Mouse (Mus musculus) midbrain, embryonic 13.5 days (tissue): ENCODE measurements around the gene Tmc3. TPM values are rescaled to one million over a fixed set of nuclear protein-coding genes. Genes with fewer than 3 reads are reported as not detected.

Source experiments
- ATAC-seq: fragments of 200-750 bp; cut with Nextera tagmentation; 2 replicates; pipeline ENCODE4 v1.8.0; 2017; ENCODE audit warnings: mild to moderate bottlenecking, moderate TSS enrichment, moderate library complexity
- H3K27ac ChIP-seq: fragments of 300-500 bp; sonication (generic); 2 replicates; pipeline ENCODE4 v1.5.1; 2015; ENCODE audit warnings: inconsistent platforms, mild to moderate bottlenecking, moderate library complexity
- H3K27me3 ChIP-seq: fragments of 300-500 bp; sonication (generic); 2 replicates; pipeline ENCODE4 v1.6.1; 2015; ENCODE audit warnings: mild to moderate bottlenecking, inconsistent platforms
- H3K36me3 ChIP-seq: fragments of 300-500 bp; sonication (generic); 2 replicates; pipeline ENCODE4 v1.6.1; 2015; ENCODE audit warnings: mild to moderate bottlenecking, inconsistent platforms
- H3K4me1 ChIP-seq: fragments of 300-500 bp; sonication (generic); replicated peaks from 2 replicates; pipeline ENCODE4 v1.6.1; 2015; ENCODE audit warnings: inconsistent platforms
- H3K4me2 ChIP-seq: fragments of 300-500 bp; sonication (generic); replicated peaks from 2 replicates; pipeline ENCODE4 v1.6.1; 2015; ENCODE audit warnings: moderate library complexity, mild to moderate bottlenecking, inconsistent platforms
- H3K4me3 ChIP-seq: fragments of 300-500 bp; sonication (generic); replicated peaks from 2 replicates; pipeline ENCODE4 v1.5.1; 2015; ENCODE audit warnings: mild to moderate bottlenecking, inconsistent platforms
- H3K9ac ChIP-seq: fragments of 300-500 bp; sonication (generic); replicated peaks from 2 replicates; pipeline ENCODE4 v1.6.1; 2015; ENCODE audit warnings: mild to moderate bottlenecking, inconsistent platforms
- H3K9me3 ChIP-seq: fragments of 300-500 bp; sonication (generic); 2 replicates; pipeline ENCODE4 v1.6.1; 2016; ENCODE audit warnings: mild to moderate bottlenecking, inconsistent platforms
- WGBS: fragments of 180-500 bp; shearing (Covaris S2); methylation state at CpG from one replicate; pipeline ENCODE4 v1.1.7; 2015; 5-methylcytosine and 5-hydroxymethylcytosine counted together
- polyA plus RNA-seq: library from polyadenylated mRNA; unstranded; fragments of >200 nt; fragmentation: Nextera tagmentation; extraction: Ambion mirVana; gene quantifications from 2 replicates; pipeline ENCODE4 v1.2.1, GENCODE M21; 2015

The Tmc3 gene
- polyA plus RNA-seq, 1 experiment from 2014 or later: 0.40 TPM

DNA sequence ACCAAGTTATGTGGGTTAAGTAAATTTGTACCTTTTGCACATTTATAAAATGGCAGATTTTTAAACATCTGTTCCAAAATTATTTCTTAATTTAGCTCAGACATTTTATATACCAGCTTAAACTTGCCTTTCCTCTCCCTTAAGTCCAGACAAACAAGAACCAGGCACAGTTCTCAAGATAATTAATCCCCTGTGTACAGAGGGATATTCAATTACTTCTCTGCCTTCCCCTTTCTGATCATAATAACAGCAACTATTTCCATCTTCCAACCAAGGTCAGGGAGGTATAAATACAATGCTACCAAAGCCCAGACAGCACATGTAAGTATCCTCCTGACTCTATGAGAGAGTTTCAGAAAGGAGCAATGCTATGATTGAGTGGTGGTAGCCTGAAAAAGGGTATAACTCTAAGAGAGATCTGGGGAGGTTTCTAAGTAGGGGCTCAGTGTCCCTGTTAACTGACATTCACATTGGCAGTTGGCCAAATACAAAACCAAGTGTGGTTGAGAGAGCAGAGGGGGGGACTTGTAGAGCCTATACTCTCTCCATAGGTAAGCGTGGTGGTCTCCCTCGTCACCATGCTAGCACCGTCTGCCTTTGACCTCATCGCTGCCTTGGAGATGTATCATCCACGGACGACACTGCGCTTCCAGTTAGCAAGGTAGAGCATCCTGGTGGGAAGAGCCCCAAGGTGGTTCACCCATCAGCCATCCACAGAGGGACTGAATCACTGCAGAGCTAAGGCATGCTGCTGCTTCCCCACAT, 19.6 kb downstream of the Tmc3 start:
- H3K9me3 ChIP-seq: no peaks in the 10 kb centered on the region
- no peaks in the 10 kb centered on the region; the same call in 1 of the 2 replicates for H3K4me1 ChIP-seq
- no peak overlapping the region for H3K4me2 ChIP-seq
- 96% methylated on average over 7 of the region's 7 CpGs for WGBS
- no peak overlapping the region for H3K27ac ChIP-seq
- no peak for ATAC-seq
- H3K27me3 ChIP-seq: no peaks in the 10 kb centered on the region
- H3K36me3 ChIP-seq: no peaks in the 10 kb centered on the region
- H3K9ac ChIP-seq: no peak overlapping the region
- H3K4me3 ChIP-seq: no peak overlapping the region

DNA sequence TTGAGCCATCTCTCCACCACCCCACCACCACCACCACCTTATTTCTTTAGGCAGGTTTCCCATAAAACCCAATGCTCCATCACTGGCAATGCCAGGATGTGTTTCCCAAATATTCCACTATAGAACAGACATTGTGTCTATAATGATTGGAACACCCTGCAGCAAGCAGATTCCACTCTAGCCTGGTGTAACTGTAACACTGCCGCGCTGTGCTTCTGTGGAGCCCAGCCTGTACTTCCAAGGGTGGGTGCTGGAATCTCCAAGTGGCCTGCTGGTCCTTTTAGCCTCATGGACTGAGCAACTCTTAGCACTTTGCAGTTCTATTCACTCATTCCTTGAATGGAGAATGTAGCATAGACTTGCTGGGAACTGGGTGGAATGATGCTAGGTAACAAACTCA, 22.1 kb downstream of the Tmc3 start:
- H3K4me2 ChIP-seq: no peak overlapping the region
- H3K36me3 ChIP-seq: no peaks in the 10 kb centered on the region
- no peak overlapping the region for H3K4me3 ChIP-seq
- WGBS: 91% methylated on average over 2 of the region's 2 CpGs
- ATAC-seq: no peak
- no peak overlapping the region for H3K9ac ChIP-seq
- H3K27ac ChIP-seq: no peak overlapping the region
- H3K9me3 ChIP-seq: no peaks in the 10 kb centered on the region
- no peaks in the 10 kb centered on the region; the same call in 1 of the 2 replicates for H3K4me1 ChIP-seq
- no peaks in the 10 kb centered on the region for H3K27me3 ChIP-seq

DNA sequence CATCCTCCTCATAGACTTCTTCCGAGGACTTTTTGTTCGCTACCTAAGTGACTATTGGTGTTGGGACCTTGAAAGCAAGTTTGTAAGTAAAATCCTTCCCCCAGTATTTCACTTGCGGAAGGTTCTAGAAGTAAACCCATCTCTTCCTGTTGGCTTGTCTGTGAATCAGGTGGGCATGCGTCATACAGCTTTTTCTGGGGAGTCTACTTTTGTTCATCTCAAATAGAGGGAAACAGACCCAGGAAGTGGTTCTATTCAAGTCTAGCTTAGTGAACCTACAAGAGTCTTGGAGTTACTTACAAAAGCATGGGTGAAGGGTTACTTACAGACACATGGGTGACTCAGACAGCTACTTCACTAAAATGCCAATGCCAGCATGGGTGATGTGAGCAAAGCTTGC, 25.2 kb downstream of the Tmc3 start:
- Histone ChIP-seq H3K4me3 (no peak overlapping the region), H3K27me3 (no peaks in the 10 kb centered on the region), H3K36me3 (no peaks in the 10 kb centered on the region), H3K27ac (no peak overlapping the region), H3K9me3 (no peaks in the 10 kb centered on the region), H3K4me2 (no peak overlapping the region), H3K9ac (no peak overlapping the region), H3K4me1 (no peaks in the 10 kb centered on the region)
- ATAC-seq: no peak
- 98% methylated on average over 4 of the region's 4 CpGs for WGBS

DNA sequence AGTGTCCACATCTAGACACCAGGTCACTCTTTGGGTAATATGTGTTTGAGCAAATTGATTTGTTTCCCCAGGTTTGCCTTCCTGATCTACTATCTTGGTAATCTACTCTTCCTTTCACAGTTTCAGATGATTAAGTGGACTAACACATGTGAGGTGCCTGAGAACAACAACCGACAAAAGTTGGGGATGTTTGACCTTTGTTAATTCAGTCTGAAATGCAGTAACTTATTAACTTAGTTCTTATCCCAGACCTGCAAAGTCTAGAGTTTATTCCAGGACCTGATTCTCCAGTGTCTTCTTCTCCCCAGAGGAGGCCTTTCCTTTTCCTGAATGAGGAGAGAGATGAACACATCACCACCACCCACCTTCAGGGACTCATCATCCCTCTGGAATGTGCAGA, 27.2 kb downstream of the Tmc3 start:
- no peaks in the 10 kb centered on the region for H3K9me3 ChIP-seq
- no peaks in the 10 kb centered on the region for H3K27me3 ChIP-seq
- no peaks in the 10 kb centered on the region for H3K36me3 ChIP-seq
- H3K27ac ChIP-seq: no peak overlapping the region
- H3K4me2 ChIP-seq: no peak overlapping the region
- H3K4me3 ChIP-seq: no peak overlapping the region
- no peak overlapping the region for H3K9ac ChIP-seq
- 93% methylated on average over 1 of the region's 1 CpGs for WGBS
- ATAC-seq: no peak
- no peaks in the 10 kb centered on the region for H3K4me1 ChIP-seq

DNA sequence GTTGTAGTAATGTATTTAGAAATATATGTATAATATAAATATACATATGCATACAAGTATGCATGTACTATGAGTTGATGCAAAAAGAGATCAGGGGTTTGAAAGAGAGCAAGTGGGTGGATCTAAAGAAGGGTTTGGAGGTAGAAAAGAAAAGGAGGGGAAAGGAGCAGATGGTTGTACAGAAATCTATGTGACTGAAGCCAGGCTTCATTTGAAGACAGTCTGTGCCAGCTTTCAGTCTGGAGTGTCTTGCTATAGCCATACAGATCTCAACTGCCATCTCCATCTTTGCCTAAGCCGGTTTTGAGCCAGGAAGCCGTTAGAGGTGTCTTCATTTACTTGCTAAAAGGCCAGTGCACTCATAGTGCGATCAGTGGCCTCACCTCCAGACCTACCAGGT, 30.5 kb downstream of the Tmc3 start:
- WGBS: 95% methylated on average over 3 of the region's 3 CpGs

DNA sequence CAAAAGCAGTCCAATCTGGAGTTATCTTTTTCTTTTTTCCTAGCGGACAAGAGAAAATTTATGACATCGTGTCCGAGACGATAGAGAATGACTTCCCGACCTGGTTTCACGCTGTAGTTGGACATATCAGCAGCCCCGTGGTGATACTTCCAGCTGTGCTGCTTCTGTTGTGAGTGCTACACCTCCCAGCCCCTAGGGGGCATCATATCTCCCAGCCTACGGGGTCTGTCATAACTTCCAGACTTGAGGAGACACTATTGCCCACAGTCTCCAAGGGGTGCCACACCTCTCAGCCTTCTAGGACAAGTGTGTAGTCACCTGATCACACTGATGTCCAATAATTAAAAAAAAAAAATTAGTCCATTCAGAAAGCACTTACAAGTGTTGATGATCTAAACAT, 31.1 kb downstream of the Tmc3 start:
- WGBS: 89% methylated on average over 8 of the region's 8 CpGs
- ATAC-seq: no peak

More for the DNA sequence above, 30.5 kb downstream of the Tmc3 start:
- ATAC-seq: no peak
- Histone ChIP-seq H3K36me3 (no peaks in the 10 kb centered on the region), H3K27me3 (no peaks in the 10 kb centered on the region), H3K9me3 (no peaks in the 10 kb centered on the region), H3K4me1 (no peaks in the 10 kb centered on the region), H3K27ac (no peak overlapping the region), H3K4me2 (no peak overlapping the region), H3K9ac (no peak overlapping the region), H3K4me3 (no peak overlapping the region)

DNA sequence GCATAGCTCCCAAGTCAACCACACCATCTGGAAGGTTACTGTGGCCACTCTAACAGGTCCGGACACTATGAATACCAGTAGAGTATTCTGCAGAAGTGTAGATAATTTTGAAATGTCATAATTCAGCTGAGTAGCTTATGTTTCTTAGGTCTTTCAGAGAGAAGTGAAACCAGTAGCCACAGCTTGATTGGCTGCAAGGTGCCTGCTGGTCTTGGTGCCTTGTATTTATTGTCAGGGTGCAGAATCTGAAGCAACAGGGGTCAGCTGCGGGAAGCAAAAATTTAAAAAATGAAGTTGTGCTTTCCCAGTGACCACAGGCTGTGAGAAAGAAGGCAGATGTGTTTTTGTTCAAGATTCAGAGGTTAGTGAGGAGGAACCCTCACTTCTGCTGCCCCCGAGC, 31.5 kb downstream of the Tmc3 start:
- Histone ChIP-seq H3K27me3 (no peaks in the 10 kb centered on the region), H3K9me3 (no peaks in the 10 kb centered on the region), H3K4me1 (no peaks in the 10 kb centered on the region), H3K27ac (no peak overlapping the region), H3K4me3 (no peak overlapping the region), H3K4me2 (no peak overlapping the region), H3K9ac (no peak overlapping the region), H3K36me3 (no peaks in the 10 kb centered on the region)
- ATAC-seq: no peak
- WGBS: 91% methylated on average over 3 of the region's 3 CpGs

More for the DNA sequence above, 31.1 kb downstream of the Tmc3 start:
- Histone ChIP-seq H3K9me3 (no peaks in the 10 kb centered on the region), H3K27ac (no peak overlapping the region), H3K27me3 (no peaks in the 10 kb centered on the region), H3K4me1 (no peaks in the 10 kb centered on the region), H3K4me2 (no peak overlapping the region), H3K9ac (no peak overlapping the region), H3K4me3 (no peak overlapping the region), H3K36me3 (no peaks in the 10 kb centered on the region)

DNA sequence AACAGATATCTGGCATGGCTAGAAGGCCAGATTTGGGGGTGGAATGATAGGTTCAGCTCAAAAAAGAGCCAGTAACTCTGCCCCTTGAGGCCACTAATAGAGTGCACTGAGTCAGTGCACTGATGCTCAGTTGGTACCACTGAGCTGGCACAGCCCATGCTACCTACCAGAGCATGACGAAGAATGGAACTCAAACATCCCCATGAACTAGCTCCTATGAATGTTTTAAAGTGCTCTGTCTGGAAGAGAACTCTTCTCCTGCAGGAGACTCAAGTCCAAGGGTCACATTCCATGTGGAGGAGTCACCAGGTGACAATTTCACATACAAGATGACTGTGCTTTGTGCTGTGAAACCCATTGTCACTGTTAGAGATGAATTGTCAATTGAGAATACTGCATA, 34.0 kb downstream of the Tmc3 start:
- no peaks in the 10 kb centered on the region for H3K27me3 ChIP-seq
- no peaks in the 10 kb centered on the region for H3K4me1 ChIP-seq
- no peak overlapping the region for H3K4me2 ChIP-seq
- no peak overlapping the region for H3K27ac ChIP-seq
- no peak for ATAC-seq
- no peaks in the 10 kb centered on the region for H3K36me3 ChIP-seq
- no peak overlapping the region for H3K4me3 ChIP-seq
- 100% methylated on average over 1 of the region's 1 CpGs for WGBS
- H3K9me3 ChIP-seq: no peaks in the 10 kb centered on the region
- H3K9ac ChIP-seq: no peak overlapping the region

DNA sequence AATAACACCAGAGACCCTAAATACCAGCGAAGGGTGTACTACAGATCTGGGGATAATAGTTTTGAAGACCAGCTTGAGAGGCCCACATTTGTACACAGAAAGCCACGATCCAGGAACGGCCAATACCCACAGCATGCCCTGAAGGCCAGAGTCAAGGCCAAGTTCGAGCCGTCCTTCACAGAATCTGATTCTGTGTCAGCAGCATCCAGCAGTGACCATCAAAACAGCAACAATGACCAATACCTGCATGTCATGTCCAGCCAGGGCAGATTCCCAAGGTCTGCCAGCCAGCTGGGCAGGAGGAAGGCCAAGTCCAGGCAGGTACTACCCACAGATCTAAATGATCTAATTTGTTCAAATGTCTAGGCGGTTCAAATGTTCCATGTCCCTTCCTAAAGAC, 37.9 kb downstream of the Tmc3 start:
- Histone ChIP-seq H3K9ac (no peak overlapping the region), H3K9me3 (no peaks in the 10 kb centered on the region), H3K27me3 (no peaks in the 10 kb centered on the region), H3K4me1 (no peaks in the 10 kb centered on the region), H3K27ac (no peak overlapping the region), H3K4me3 (no peak overlapping the region), H3K36me3 (no peaks in the 10 kb centered on the region), H3K4me2 (no peak overlapping the region)
- 93% methylated on average over 6 of the region's 6 CpGs for WGBS
- ATAC-seq: no peak

DNA sequence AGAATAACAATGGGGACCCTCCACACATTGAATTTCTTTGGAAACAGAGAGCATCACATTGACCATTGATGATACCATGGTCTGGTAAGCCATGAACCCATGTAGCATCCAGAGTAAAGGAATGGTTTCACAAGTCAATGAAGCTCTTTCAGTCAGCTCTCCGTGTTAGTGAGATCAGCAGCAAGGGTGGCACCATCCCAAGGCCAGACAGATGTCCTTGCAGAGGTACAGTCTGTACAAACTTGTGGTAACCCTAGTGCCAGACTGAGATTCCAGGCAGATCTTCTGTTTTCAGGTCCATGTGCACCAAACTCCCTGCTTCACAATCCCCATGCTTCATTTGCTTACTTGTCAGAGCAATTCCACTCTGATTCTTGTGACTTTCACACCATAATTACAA, 39.3 kb downstream of the Tmc3 start:
- WGBS: 81% methylated on average over 1 of the region's 1 CpGs
- Histone ChIP-seq H3K4me3 (no peak overlapping the region), H3K36me3 (no peaks in the 10 kb centered on the region), H3K9ac (no peak overlapping the region), H3K9me3 (no peaks in the 10 kb centered on the region), H3K4me2 (no peak overlapping the region), H3K27ac (no peak overlapping the region), H3K27me3 (no peaks in the 10 kb centered on the region), H3K4me1 (no peaks in the 10 kb centered on the region)
- ATAC-seq: no peak

DNA sequence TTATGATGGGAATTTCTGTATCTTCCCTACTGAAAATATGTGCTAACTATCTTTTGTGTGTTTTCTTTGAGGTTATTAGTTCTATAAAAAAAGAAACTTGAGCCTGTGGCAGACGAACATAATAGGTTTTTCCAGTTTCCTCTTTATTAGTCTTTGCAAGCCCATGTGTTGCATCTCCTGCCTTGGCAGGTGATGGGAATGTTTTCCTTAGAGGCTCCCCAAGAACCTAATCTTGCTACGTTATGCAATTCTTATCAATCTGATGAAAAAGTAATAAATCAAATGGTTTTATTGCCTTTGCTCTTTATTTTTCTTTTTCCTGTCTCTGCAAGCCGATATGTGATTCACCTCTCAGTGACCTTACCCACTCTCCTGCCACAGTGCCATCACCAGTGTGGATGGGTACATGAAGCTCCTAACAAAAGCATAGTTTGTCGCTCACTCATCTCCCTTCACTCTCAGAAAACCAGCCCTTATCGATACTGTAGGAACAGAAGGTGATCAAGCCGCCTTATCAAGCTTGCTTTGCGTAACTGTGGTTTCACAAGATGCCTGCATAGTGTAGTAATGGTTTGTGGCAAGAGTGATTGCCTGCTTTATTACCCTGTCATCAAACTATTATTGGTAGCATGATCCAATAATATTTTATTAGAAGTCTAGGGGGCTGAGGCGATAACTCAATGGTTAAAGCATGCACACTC, 42.0 kb downstream of the Tmc3 start:
- no peak overlapping the region for H3K4me2 ChIP-seq
- no peak overlapping the region for H3K27ac ChIP-seq
- peaks cover 9% of the 10 kb centered on the region for H3K4me1 ChIP-seq
- no peaks in the 10 kb centered on the region for H3K27me3 ChIP-seq
- no peak for ATAC-seq
- 90% methylated on average over 8 of the region's 8 CpGs for WGBS
- no peaks in the 10 kb centered on the region for H3K36me3 ChIP-seq
- no peak overlapping the region for H3K4me3 ChIP-seq
- H3K9ac ChIP-seq: no peak overlapping the region
- H3K9me3 ChIP-seq: no peaks in the 10 kb centered on the region

DNA sequence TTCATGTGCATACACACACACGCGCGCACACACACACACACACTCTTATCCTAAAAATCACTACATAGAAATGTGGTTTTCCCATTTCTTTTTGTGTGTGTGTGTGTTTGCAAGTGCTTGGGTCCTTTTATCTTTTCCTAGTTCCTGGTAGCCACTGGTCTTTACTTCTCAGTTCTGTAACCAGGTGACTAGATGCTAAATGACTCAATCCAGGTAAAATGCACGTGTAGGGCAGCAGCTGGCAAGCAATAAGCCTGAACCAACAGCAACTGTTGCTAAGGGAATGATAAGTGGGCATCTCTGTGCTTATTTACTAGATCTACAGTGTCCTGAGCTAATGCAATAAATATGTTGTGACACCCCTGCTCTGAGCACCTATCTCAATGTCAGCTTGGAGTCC, 42.6 kb downstream of the Tmc3 start:
- Histone ChIP-seq H3K4me2 (no peak overlapping the region), H3K4me3 (no peak overlapping the region), H3K9me3 (no peaks in the 10 kb centered on the region), H3K4me1 (peaks cover 14% of the 10 kb centered on the region), H3K27me3 (no peaks in the 10 kb centered on the region), H3K9ac (no peak overlapping the region), H3K36me3 (no peaks in the 10 kb centered on the region), H3K27ac (no peak overlapping the region)
- 86% methylated on average over 4 of the region's 4 CpGs for WGBS
- no peak for ATAC-seq
